Mouse (Mus musculus): ENCODE data around the gene Ankrd33b. TPM values are rescaled to one million over a fixed set of nuclear protein-coding genes. Genes with fewer than 3 reads are reported as not detected.

Gene Ankrd33b
- total RNA-seq, 2 experiments from 2014 or later = 19.2 to 23.7 TPM

- no peak for DNase-seq (ENCODE audit: low spot score in 2 of 2)
These were observed 25.0 kb downstream of the Ankrd33b start for GRCm38 (mm10) chr15:31342496-31342901.

DNA sequence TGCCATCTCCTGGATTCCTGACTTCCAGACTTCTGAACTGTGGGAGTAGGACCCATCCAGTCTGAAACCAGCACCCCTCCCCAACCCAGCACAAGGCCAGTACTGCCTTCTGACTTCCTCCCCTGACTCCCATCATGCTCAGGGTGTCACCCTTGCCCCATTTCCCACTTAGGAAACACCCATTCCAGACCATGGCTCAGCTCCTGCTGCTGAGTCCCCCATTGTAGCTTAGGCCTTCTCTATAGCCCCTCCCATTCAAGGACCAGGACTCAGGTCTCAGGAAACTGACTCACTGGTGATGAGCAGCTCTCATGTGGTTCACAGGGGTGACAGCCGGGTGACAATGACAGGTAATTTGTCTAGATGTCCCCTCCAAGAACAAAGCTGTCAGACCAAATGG, 25.5 kb downstream of the Ankrd33b start:
- DNase-seq (ENCODE audit: low spot score in 2 of 2) = no peak

DNA sequence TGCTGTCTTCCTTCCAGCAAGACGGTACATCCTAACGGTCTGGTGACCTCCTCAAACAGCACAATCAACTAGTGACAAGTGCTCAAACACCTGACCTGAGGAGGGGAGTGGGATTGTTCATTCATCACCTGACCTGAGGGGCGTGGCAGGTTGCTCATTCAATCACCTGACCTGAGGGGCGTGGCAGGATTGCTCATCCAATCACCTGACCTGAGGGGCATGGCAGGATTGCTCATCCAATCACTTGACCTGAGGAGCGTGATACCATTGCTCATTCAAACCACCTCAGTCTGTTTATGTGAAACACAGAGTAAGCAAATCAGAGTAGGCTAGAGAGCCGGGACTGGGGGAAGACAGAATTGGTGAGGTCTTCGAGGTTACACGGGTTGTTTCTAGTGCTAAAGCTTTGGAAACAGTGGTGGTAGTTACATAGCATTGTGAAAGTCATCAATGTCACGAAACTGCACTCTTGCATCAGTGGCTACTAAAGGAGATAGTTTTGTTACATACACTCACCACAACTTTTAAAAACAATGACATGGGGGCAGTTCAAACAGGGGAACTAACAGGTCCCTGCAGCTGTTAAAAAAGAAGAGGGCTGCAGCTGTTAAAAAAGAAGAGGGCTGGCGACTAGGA, 28.8 kb downstream of the Ankrd33b start:
- DNase-seq (ENCODE audit: low spot score in 2 of 2) = no peak

- no peak for DNase-seq (ENCODE audit: low spot score in 2 of 2)
These were observed 29.5 kb downstream of the Ankrd33b start for GRCm38 (mm10) chr15:31337983-31338382.

- peak; percentile 76 to 92 for DNase-seq (ENCODE audit: low spot score in 2 of 2)
These were observed 30.3 kb downstream of the Ankrd33b start for GRCm38 (mm10) chr15:31337192-31337741.

GRCm38 (mm10) chr15:31336685-31337084, 30.8 kb downstream of the Ankrd33b start:
- no peak for DNase-seq (ENCODE audit: low spot score in 2 of 2)

DNA sequence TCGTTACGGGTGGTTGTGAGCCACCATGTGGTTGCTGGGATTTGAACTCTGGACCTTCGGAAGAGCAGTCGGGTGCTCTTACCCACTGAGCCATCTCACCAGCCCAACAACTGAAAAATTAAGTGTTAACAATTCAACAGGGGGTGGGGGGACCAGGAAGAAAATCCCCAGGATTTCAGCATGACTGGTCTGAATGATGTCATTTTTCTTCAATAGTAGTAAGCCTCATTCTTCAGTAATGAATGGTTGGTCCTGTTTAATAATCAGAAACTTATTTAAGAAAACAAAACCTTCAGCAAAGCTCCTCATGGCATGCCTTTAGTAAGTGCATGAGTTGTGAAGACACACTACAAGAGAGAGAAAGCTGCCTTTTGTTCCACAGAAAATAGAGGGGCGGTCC, 32.7 kb downstream of the Ankrd33b start:
- no peak for DNase-seq (ENCODE audit: low spot score in 2 of 2)

- DNase-seq (ENCODE audit: low spot score in 2 of 2) = no peak
These were observed 34.9 kb downstream of the Ankrd33b start for GRCm38 (mm10) chr15:31332541-31333163.

- no peak for DNase-seq (ENCODE audit: low spot score in 2 of 2)
These were observed 35.8 kb downstream of the Ankrd33b start for GRCm38 (mm10) chr15:31331742-31332141.

GRCm38 (mm10) chr15:31328082-31328614, 39.4 kb downstream of the Ankrd33b start:
- no peak for DNase-seq (ENCODE audit: low spot score in 2 of 2)

- DNase-seq (ENCODE audit: low spot score in 2 of 2) = no peak
These were observed 41.7 kb downstream of the Ankrd33b start for GRCm38 (mm10) chr15:31325660-31326354.

DNA sequence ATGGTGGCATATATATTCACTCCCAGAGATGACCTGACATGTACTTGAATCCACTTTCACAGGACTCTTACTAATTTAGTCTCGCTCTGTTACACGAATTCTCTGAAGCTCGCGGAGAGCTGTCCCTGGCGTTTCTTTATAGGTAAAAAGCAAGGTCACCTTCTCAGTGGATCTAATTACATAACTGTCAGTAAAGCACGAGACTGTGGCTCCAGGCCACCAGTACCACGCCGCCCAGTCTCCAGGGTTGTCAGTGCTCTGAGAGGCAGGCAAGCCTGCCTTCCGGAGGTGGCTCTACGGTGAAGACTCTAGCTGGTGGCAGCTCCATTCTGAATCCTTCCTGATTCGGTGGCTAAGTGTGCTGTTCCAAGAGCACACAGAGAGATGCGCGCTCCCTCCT, 43.0 kb downstream of the Ankrd33b start:
- DNase-seq (ENCODE audit: low spot score in 2 of 2) = no peak

- no peak for DNase-seq (ENCODE audit: low spot score in 2 of 2)
These were observed 43.8 kb downstream of the Ankrd33b start for GRCm38 (mm10) chr15:31323684-31324083.

DNA sequence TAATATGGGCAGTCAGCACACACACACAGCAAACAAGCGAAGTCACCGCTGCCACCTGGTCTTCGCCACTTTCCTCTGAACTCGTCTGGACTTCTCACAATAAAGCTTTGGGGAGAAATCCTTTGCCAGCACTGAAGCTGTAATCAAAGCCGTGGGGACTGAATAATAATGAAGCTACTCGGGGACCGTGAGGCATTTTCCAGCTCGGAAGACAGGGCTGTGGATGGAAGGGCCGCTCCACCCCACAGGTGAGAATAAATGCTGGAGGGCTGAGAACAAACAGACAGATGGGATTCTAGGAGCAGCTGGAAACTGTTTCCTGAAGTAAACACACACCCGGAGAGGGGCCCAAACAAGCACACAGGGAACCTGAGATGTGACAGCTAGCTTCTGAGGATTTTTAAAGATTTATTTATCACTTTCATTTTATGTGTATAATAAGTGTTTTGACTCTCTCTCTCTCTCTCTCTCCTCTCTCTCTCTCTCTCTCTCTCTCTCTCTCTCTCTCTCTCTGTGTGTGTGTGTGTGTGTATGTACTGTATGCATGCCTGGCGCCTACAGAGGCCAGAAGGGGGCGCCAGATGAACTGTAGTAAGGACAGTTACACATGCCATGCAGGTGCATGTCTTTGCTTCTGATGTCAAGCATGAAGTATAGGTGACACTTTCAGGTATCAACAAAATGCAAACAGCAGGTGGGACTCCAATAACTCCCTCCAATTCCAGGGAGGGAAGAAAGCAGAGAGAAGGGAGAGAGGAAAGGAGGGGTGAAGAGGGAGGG, 46.7 kb downstream of the Ankrd33b start:
- no peak for DNase-seq (ENCODE audit: low spot score in 2 of 2)

DNA sequence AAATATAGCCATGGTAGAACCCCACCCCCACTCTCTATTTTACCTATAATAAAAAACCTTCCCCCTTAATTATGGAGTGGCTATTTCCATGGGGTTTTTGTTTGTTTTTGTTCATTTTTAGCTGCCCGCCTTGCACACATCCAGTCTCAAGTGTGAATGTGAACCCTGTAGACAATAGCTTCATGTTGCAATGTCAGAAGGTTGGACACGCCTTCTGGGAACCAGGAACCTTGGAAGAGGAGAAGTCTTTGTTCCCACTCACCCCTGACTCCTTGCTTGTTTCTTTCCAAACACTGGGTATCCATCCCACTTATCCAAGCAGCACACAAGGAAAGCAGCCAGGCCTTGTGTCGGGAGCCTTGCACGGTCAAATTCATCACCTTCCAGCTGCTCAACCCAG, 48.5 kb downstream of the Ankrd33b start:
- no peak for DNase-seq (ENCODE audit: low spot score in 2 of 2)

DNA sequence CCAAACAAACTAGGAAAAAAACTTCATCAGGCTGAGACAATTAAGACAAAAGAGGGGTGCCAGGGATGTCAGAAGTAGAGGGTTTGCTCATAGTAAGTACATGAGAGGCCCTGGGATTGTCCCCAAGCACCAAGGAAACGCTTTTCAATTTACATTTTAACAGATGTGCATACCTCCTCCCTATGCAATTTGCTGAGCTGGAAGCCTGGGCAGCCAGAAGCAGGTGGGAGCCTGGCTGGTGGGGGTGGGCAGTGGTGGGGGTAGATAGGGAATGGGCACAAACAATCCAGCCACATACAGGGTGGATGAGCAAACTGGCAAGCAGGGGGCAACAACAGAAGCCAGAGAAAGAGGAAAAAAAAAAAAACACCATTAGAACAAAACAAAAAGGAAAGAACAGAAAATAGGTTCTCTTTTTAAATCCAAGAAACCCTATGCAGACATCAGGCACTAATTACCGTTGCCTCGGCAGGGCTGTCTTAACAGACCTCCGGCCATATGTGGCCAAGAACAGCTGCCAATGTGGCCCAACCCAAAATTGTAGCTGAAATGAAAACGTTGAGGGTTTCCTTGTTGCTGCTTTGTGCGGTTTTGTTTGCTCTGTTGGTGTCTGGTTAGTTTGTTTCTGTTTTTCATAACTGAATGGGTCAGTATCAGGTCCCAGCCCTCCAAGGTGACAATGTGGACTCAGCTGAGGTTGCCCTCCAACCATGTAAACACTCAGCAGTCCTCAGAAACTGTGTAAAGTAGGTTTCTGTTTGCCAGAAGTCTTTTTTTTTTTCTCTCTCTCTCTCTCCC, 49.2 kb downstream of the Ankrd33b start:
- DNase-seq (ENCODE audit: low spot score in 2 of 2) = peak in 1 of 2 experiments; percentile 45

DNA sequence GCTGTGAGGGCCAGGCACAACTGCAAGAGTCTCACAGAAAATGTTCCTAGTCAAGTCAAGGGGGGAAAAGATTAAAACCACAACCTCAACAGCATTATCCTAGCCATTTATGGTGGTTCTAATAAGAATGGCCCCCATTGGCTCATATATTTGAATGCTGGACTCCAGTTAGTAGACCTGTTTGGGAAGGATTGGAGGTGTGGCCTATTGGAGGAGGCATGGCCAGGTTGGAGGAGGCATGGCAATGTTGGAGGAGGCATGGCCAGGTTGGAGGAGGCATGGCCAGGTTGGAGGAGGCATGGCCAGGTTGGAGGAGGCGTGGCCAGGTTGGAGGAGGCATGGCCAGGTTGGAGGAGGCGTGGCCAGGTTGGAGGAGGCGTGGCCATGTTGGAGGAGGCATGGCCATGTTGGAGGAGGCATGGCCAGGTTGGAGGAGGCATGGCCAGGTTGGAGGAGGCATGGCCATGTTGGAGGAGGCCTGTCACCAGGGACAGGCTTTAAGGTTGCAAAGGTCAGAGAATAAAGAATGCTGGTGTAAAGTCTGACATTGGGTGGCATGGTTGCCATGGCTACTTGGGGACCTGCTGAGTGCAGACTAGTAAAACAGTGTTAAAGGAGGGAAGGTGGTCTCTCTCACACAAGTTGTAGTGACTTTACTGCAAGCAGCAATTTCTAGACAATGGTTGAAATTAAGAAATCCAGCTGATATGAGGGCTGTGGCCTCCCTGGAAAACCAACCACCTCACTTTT, 50.3 kb downstream of the Ankrd33b start:
- DNase-seq (ENCODE audit: low spot score in 2 of 2) = no peak

DNA sequence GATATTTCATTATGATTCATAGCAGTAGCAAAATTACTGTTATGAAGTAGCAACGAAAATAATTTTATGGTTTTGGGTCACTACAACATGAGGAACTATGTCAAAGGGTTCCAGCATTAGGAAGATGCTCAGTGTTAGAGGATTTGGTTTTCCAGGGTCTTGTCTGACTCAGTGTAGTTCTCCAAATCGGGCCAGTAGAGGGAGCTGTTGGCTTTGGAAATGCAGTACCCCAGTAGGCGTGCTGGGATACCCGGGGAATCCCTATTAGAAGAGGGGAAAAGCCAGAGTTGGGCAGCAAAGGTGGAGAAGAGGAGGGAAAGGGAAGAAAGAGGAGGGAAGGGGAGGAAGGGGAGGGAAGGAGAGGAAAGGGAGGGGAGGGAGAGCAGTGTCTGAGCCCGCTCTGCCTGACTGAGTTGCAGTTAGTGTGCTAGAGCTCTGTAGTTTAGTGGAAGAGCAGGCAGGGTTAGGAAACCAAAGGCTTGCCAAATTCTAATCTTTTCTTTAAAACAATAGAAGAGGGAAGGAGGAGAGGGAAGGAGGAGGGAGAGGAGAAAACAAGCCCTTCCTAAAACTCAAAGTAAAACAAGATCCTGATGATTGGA, 51.8 kb downstream of the Ankrd33b start:
- DNase-seq (ENCODE audit: low spot score in 2 of 2) = peak; percentile 80 to 92

- DNase-seq (ENCODE audit: low spot score in 2 of 2) = no peak
These were observed 55.5 kb downstream of the Ankrd33b start for GRCm38 (mm10) chr15:31312001-31312400.

Measured in layer of hippocampus, postnatal 14 days (tissue).